Mouse (Mus musculus) cerebellum, postnatal 10 days (tissue): Measurements from ENCODE around the gene Zc3h12a.

Source experiments
- DNase-seq, 2 experiments: peaks; one replicate each; pipeline ENCODE4 v3.0.0; 2021; ENCODE audit warnings: mixed read lengths in 2 of 2

Zc3h12a gene

DNA sequence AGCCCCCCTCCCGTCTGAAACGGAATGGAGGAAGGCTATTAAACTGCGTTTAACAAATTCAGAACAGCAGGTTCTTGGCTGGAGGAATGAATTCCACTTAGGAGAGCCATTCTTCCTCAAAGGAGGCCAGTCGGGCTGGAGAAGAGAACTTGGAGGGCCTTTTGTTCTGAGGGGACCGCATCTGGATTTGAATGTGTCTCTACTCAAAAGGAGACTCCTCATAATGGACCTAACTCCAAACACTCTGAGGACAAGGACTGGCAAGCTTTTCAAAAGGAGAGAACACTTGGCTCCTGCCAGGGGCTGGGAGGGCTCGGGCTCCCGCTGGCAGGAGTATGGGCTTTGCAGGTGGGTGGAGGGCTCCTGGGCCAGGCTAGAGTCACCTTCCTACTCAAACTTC is 17.0 kb upstream of the Zc3h12a start:
- peak in 1 of 2 experiments; percentile 44 for DNase-seq

DNA sequence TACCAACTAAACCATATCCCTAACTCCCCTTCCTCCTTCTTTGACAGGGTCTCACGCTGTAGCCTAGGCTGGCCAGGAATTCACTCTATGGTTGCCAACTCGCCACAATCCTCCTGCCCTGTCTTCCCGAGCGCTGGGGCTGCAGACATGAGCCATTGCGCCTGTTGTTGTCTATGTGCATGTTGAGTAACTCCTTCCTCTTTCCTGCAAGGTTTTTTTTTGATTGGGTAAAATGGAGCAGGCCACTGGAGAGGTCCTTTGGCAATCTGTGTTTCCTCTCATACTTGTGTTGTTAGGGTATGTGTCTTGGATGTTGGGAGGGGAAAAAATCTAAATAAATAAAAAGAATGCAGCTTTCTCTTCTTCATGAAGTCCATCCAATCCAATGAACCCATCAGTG is 16.6 kb upstream of the Zc3h12a start:
- no peak for DNase-seq

DNA sequence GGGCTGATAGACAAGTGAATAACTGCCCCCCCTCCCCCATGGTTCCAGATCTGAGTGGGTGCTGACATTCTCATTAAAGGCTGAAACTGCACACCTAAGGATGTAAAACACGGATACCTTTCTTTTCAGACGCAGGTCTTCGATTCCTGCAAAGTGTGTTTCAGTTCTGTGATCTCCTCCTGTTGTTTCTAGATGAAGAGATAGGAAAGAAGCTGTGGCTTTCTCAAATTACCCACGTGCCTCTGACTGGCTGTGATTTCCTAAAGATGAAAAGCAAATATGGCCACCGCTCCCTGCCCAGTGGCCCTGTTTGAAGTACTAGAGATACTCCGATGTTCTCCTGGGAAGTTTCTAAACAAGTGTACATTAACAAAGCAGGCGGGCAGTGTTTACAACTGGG is 10.7 kb upstream of the Zc3h12a start:
- no peak for DNase-seq

DNA sequence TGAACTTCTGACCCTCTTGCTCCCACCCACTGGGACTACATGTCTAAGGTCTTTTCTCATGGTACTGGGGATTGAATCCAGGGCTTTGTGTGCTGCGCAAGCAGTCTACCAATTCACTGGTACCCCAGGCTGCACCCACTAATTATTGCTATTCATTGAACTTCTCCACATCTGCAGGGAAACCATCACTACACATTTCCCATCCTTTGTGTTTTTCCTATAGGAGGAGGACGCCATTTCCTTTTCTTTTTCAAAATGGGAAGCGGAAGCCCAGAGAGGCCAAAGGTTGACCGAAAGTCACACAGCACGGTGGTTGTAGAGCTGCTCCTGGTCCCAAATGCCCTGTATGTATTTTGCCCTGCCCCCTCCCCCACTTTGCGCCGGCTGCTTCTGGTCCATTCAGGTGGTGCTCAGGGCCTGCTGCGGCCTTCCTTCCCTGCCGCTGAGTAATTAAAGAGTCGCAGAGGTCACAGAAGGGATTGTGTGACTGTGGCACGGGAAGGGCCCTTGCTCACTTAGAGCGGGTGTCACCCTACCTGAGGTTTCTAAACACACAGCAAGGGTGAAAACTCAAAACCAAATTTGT is 8.8 kb upstream of the Zc3h12a start:
- DNase-seq = no peak

DNA sequence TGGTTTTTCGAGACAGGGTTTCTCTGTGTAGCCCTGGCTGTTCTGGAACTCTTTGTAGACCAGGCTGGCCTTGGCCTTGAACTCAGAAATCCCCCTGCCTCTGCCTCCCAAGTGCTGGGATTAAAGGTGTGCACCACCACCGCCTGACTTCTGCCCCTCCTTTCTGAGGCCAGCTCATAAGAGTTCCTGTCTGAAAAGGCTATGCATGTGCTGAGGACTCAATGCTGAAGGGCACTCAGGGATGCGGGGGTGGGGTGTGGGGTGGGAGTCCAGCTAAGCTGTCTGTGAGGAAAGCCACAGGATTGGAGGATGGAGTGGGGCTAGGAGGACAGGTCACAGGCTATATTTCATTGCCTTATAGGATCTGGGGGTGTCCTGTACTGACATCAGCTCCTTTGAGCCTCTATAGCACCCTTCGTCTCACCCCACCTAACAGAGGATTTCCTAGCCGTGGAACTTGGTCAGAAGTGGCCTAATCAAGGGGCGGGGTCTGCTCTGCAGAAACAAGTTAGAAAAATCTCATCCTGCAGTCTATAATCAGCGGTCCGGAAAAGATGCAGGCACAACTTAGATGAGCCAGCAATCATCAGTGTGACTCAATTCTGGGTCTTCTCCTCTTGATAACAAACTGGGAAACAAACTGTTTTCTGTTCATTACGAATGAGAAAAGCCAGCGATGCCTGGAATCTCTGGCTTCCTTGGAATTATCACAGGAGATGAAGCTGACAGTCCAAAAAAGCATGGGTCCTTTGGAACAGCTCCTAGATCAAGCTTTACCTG is 7.6 kb upstream of the Zc3h12a start:
- DNase-seq = no peak

DNA sequence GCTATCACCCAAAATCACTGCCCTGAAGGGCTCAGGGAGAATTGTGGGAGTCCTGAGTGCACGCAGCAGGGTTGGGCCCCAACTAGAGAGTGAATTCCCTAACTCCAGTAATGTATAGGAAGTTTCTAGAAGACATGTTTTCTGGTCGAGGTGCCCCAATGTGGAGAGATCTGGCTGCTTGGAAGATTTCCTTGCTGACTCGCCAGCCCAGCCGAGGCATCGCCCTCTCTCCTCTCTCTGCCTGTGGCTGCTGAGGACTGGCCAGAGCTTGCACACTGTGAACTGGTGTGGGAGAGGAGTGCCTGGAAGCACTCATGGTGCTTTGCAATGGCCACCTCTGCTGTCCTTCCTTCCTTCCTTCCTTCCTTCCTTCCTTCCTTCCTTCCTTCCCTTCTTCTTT is 7.0 kb upstream of the Zc3h12a start:
- no peak for DNase-seq

DNA sequence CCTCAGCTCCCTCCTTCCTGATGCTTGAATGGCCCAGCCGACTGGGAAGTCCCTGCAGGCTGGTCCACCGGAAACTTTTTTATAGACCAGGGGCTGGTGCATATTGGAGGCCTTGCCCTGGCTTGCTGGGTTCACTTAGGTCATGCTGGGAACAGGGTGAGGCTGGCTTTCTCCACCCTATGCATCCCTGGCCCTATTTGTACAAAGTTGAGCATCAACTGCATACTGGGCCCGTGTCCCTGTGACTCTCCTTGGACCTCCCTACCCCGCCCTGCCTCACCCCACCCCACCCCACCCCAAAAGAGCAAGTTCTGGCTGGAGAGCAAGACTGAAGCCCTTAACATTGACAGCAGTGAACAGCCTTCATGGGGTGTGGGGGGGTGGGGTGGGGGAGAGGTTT is 6.6 kb upstream of the Zc3h12a start:
- no peak for DNase-seq

DNA sequence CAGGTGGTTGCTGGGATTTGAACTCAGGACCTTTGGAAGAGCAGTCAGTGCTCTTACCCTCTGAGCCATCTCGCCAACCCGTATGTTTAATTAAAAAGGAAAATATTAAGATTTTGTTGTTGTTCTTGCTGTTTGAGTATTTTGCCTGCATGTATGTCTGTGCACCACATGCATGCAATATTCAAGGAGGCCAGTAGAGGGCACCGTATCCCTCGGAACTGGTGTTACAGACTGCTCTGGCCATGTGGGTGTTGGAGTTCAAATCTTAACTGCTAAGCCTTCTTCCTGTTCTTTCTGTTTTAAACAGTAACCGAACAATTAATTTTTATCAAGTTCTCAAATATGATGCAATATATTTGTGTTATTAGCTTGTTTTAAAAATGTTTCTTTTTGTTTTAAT is 4.8 kb upstream of the Zc3h12a start:
- DNase-seq = peak; percentile 89 to 91

DNA sequence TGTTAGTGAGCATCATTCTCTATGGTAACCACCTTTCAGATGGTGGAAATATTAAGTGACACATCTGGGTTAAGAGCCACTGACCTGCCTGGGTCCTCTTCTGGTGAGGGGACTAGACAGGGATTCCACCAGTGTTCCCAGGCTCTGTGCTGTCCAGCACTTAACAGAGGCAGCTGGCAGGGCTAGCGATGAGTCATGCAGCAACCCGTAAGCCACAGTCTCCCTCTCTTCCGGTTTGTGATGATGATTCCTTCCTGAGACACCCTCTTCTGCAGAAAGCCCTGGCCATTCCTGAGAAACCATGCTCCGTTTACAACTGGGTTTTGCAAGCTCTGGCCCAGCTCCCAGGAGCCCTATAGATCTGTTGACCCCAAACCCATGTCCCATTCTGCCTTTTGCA is 3.9 kb upstream of the Zc3h12a start:
- no peak for DNase-seq

DNA sequence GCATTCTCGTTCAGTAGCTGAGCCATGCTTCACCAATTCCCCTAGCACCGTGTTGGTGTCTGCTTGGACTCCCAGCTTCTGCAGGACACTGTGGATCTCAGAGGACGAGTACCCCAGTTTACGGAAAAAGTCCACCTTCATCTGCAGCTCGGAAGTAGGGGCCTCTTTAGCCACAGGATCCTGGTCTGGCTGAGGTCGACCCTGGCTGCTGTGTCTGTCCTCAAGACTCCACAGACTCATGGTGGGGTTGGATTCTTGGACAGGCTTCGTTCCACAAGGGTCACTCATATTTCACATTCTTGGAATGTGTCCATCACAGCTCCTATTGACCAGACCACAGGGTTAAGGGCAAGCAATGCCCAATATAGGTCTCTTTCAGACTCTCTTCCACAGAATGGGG is 879 bp downstream of the Zc3h12a start:
- no peak for DNase-seq

DNA sequence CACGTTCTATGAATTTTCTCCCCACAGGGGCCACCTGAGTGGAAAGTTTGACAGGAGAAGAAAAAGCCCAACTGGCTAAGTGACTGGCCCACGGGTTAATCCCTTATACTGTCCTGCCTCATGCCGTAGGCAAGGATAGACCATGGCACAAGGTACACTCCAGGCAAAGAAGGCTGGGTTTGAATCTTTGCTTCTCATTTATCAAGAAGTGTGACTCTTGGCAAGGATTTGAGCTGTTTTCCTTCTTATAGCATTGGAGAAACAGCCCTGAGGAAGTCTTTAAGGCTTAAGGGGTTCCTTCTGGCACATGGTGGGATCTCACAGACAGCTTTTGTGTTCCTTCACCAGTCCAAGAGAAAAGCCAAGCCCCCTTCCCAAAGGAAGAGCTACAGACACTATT is 1.5 kb downstream of the Zc3h12a start:
- DNase-seq = no peak

DNA sequence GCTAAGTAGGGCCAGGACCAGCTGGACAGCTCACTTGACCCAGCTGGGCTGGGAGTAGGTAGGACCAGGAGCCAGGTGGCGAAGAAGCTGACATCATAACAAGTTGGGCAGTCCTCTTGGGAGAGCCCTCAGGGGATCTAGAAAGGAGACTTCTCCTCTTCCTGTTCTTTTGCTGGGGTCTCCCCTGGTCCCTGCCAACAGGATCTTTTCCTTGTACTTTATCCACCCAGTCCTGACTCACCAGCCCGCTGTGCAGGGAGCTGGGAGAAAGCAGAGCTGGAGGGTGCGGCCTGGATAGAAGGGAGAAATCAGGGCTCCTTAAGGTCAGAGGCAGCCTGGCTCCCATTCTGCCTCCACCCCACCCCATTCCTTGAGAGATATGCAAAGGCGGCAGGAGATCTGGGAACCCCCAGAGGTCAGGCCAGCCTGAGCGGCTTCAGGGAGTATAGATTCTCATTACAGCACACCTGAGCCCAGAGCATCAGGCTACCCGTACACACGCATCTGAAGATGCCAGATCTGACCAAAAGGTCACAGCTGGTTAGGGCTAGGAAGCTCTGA is 2.2 kb downstream of the Zc3h12a start:
- DNase-seq = no peak

DNA sequence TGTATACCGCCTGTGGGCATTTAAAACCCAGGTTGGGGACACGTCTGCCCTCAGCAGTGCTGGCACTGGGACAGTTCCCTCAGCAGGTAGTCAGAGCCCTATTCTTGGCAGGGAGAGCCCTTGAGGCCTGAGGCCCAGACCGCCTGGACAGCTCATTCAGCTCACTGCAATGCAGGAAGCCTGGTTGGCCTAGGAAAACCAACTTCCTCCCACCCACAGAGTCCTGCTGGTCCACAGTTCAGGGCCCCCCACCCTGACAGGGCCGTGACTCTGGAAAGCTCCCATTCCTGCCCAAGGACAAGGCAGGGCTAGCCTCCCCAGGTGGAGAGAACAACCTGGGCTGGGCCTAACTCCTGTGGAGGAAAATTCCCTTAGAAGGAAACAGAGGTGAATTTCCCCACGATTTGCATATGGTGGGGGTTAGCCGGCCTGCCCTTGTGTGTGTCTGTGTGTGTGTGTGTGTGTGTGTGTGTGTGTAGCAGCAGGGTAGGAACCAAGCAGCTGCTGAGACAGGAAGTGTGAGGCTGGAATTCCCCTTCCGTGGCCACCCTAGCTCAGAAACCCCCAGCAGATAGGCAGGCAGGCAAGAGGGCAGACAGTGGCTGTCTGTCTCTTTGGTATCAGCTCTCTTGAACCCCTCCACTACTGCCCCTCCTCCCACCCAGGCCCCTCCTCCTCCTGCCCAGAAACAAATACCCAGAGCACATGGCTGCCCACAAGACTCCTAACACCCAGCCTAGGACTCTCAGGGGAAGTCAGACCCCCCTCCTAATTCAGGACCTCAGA is 3.0 kb downstream of the Zc3h12a start:
- DNase-seq = no peak

DNA sequence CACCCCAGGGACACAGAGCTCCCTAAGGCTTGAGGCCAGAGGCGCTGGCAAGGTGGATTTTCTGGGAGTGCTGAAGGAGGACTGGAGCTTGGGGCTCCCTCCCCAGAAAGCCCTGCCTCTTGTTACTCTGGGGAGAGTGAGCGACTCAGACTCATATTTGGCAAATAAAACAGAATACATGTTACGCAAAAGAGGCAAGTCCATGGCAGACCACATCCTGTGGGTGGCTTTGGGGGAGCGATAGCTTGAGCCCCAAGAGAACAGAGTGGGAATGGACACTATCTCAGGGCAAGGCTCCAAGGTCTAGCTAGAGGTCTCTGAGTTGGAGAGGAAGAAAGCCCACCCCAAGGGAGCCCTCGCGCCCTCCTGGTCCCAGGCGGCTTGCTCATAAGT is 4.4 kb downstream of the Zc3h12a start:
- DNase-seq = no peak

DNA sequence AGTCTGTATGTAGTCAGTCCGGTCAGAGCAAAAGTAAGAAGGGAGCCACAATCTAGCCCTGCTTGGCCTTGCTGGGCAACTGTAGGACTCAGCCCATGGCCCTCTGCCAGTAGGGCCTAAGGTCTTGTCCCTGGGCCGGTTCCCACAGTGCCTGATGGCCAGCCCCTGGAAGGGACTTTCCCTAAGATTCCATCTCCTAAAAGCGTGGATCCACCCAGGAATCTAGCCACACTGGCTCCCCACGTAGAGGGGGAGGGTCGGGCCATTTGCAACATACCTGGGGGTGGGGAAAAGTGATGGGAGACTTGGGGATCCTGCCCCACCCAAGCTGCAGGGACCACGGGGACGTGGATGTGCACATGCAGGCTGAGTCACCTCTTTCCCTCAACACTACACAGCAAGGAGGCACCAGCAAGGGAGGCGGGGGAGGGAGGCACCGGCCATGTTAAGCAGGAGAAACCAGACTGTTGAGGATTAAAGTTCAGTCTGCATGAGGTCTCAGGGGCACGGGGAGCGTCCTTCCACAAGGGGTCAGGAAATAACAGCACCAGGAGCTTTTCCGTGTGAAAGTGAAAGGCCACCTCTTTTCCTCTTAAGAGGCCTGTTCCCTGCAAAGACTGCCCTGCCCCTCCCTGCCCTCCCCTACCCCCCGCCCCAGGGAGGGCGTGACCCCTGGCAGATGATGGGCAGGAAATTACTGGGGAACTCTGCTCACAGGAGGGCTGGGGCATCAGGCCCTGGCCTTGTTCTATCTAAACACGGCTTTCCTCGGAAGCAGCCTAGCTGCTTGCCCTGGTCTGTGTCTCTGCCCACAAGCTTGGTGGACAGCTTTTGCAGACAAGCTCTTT is 5.0 kb downstream of the Zc3h12a start:
- no peak for DNase-seq

DNA sequence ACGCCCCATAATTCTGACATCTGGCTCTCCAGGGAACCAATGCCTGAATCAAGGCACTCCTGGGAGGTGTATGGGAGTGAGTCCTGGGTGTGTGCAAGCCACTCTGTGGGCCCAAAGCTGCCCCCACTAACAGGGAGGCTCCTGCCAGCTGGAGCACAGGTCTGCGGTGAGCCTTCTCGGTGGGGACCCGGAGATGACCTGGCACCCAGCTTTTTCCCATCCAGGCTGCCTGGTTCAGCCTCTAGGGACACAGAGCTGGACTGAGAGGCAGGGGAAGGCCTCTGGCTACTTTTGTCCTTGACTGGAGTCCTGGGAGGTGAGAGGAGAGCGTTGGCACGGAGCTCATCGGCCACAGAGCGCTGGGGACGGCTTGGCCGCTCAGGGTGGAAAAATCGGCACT is 7.9 kb downstream of the Zc3h12a start:
- DNase-seq = no peak

DNA sequence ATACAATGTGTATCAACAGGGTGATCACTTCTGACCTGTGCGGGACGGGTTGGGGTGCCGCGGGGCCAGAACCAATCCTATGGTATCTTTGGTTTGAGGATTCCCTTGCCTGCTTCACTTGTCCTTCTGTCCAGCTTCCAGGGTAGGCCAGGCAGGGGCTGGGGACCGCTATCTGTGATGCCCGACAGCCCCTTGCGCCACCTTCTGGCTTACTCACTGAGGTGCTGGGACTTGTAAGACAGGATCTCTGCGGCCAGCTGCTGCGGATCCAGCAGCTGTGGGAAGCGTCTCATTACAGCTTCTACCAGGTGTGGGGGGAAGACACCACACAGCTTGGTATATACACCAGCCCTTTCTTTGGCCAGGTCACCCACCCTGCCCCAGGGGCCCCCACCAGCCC is 8.6 kb downstream of the Zc3h12a start:
- peak in 1 of 2 experiments; percentile 42 for DNase-seq

DNA sequence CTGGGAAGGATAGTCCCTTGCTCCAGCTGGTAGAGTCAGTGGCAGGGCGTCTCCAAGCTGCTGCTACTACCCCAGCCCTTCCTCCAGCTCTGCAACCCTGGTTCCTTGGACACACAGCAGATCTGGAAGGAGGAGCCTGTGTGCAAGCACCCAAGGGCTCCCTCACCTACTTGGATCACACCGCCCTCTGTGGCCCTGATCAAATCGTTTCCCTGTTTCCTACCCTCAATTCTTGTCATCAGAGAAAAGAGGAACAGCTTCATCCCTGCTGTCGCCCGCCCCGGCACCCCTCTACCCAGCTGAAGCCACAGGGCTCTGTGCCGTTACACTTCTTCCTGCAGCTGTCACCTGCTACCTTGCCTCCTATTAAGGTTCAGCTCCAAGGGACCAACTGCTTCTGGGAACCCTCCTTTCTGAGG is 9.7 kb downstream of the Zc3h12a start:
- no peak for DNase-seq

DNA sequence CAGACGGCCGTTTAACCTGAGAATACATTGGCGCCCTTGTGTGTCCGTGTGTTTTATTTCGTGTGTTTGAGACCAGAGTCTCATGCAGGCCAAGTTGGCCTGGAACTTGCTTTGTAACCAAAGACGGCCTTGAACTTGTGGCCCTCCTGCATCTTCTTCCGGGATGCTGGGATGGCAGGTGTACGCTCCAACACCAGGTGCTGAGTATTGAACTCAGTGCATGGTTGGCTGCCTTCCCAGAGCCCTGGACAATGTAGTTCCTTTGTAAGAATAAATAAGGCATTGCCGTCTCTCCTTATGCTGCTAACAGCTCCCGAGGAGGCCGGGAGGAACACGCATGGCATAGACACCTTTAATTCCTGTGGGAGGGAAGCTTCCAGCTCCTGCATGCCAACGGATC is 10.7 kb downstream of the Zc3h12a start:
- peak; percentile 57 to 58 for DNase-seq

DNA sequence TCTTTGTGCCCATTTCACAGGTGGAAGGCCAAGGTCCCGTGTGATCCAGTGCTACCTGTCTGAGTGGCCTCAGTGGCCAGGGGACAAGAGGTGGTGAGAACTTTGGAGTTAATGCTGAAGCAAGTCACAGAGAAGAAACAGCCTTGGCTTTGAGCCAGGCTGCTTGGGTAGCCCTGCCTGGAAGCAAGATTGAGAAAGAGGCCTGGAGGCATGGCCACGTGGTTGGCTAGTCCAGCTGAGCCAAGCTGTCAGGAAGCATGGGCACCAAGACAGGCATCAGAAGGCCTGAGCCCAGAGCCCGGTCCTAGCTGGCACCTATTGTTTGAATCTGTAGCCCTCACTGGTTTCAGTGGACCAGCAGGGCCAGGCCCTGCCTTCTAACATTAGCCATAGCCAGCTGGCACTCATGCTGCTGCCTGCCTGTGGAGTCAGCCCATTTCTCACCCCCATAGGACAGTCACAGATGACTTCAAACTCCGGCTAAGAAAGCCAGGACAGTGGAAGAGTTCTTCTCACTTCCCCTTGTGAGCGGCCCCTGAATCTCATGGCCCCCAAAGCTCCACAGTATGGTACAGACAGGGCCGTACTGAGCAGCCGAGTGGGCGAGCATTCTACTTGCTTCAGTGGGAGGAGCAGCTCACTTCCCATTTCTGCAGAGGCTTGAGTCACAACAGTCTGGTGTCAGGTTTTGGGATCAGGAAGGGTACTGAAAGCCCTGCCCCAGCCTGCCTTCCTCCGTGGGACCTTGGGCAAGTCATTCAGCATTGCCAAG is 11.4 kb downstream of the Zc3h12a start:
- DNase-seq = peak; percentile 82 to 89

DNA sequence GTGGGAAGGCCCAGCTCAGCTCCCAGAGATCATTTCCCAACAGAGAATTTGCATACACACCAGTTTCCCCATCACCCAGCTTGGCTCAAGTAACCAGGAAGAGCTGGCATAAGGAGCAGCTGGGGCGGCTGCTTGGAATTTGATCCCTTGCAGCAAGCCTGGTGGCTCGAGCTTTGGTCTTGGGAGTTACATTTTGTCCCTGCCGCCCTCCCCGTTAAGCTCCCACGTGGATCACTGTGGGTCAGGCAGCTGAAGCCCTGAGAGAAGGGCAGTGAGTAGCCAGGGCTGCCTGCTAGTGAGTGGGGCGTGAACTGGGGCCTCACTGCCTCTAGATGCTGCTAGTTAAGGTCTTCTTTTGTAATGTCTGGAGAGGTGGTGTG is 11.9 kb downstream of the Zc3h12a start:
- peak; percentile 51 to 56 for DNase-seq

DNA sequence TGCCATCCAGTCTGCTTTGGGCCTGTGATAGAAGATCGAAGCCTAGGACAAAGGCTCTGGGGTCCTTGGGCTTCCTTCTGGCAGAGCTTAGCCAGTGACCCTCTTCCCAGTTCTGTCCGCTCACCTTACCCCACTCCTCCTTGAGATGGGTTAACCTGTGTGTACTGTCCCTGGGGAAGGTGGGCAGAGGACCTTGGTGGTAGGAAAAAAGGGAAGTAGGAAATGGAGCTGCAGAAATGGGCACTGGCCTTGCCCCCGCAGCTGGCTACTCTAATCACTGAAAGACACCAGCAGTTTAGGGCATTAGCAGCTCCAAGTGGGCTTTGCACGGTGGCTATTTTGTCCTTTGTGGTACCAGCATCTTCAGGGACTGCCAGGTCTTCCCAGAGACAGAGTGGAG is 12.6 kb downstream of the Zc3h12a start:
- DNase-seq = peak in 1 of 2 experiments; percentile 40
